Mouse (Mus musculus) adrenal gland, adult (tissue): ENCODE measurements at regions not wholly inside any gene's neighbourhood (a gene's known extent, or its start where the extent isn't known, plus 50 kb on each side); places are given as distances from the start of the nearest gene placed in this dataset.

Source experiments
- DNase-seq, 2 experiments: peaks; one replicate each; pipeline ENCODE4 v3.0.0; 2022 to 2023; ENCODE audit warnings: low spot score in 1 of 2; ENCODE audit not compliant: inconsistent age in 2 of 2

DNA sequence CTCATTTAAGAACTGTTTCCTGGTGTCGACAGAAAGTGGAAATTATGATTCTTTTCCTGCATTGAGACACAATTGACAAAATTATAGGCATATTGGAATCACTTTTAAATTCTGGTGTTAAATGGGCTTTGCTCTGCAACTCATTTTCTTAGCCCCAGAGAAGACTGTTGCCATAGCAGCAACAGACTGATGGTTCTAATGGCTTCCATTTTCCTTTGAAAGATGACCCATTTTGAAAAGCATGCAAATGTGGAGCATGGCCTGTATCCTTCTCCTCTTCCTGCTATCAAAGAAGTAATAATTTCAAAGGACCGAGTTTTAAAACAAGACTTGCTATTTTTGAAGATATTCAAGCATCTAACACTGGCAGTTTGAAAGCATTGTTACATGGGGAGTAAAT, 494.9 kb upstream of the Intu start:
- no peak for DNase-seq

DNA sequence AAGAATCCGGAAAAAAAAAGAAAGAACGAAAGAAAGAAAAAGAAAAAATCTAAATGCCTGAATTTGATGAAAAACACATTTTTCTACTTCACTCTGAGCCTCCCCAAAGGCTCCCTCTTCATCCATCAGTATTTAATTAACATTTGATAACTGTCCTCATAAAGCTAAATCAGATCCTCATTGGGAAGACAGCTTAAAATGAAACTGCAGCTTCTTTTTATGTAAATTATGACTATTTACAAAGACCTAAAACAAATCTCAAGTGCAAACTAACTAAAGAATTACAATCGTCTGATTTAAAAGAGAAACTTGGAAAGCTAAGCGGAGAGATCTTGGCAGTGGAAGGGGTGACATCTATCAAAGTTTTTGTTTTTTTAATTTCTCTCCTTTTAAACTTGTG, 481.4 kb upstream of the Intu start:
- DNase-seq: no peak

DNA sequence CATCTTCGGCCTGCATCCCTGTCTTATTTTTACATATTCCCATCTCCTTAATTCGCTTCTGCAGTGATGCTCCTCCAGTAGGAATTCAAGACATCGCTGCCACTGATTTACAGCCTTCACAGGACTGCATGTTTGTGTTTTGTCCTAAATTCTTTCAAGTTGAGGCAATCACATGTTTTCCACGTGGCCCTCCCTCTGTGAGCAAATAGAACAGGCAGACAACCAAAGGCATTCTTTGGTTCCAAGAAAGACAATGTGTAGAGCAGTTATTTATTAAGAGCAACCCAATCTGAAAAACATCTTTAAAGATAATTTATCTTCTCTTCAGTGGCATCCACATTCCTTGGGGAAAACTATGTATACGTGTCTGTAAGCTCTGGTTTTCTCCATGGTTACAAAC, 472.8 kb upstream of the Intu start:
- DNase-seq: no peak

DNA sequence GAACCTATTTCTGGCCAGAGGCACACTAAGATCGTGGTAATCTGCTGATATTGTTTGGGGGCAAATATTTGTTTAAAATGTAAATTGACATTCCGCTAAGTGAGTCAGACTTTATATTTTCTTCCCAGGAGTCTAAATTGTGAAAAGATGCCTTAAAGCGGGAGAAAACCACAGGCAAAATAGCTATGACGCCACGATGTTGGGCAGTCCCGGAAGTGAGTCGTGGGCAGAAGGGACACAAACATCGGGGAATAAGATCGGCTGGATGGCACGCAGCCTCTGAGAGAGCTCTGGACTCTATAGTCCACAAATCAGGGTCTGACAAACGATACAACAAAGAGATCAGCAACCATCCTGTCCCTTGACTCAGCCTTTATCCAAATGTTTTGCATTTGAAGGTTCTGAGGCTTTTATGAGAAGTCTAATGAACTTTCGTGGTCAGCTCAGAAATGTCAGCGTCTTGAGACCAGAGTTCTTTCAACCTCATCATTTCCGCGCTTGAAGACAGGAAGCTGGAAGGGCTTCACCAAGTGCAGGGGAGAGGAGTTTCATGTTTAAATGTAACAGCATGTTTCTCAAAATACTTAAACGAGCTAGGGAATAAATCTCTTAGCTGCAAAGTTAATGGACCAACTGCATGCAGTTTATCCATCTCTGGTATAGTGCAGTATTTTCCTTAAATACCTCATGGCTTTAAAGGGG, 472.2 kb upstream of the Intu start:
- no peak for DNase-seq

DNA sequence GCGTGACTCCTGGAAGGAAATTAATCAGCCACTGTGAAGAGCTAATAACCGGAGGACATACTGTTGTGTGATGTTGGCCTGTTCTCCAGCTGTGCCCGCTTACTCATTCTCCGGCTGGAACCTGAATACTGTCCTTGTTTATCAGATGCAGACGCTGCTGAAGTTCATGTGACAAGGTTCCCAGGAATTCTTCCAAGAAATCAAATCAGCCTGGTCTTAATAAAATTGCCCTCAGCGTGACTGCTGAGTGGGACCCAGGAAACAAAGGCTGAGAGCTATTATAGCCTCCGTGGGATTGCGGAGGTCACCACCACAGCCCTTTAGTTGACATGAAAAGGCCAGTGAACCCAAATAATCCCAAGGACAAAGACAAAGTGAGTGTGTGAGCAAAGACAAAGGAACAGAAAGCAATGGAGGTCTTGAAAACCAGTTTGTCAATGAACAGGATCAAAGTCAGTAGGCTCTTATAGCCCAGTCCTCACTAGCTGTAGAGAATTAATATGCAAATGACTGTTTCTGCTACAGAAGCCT, 460.9 kb upstream of the Intu start:
- no peak for DNase-seq

DNA sequence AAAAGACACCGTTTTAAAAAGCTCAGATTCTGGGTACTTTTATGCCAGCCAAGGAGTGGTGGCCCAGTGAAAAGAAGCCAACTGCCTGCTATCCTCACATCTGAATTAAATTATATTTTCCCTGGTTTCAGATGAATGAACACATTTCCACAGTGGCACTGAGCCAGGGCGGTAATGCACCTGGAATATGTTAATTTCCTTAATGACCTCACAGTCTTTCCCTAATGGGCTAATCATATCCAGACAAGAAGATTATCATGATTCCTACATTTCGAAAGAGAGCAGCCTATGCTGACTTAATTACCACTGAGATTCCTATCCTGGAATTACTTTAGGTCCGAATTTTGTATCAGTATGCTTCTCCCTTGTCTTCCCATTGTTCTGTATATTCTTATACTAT, 454.3 kb upstream of the Intu start:
- DNase-seq: no peak

DNA sequence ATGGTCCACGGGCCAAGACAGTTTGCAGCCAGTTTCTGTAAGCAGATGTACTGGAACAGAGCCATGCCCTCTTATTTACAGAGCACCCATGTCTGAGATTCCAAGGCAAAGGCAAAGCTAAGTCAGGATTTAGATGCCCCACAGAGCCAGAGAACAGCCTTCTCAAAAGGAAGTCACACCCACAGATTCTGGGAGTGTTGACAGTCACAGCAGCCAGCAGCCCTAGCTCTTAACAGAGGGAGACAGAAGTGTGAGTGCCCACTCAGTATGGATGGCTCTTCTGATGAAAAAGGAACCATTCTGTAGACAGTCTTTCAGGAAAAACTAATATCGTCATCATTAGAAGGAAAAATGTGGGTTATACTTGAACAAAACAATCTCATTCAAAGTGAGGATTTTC, 446.0 kb upstream of the Intu start:
- no peak for DNase-seq

DNA sequence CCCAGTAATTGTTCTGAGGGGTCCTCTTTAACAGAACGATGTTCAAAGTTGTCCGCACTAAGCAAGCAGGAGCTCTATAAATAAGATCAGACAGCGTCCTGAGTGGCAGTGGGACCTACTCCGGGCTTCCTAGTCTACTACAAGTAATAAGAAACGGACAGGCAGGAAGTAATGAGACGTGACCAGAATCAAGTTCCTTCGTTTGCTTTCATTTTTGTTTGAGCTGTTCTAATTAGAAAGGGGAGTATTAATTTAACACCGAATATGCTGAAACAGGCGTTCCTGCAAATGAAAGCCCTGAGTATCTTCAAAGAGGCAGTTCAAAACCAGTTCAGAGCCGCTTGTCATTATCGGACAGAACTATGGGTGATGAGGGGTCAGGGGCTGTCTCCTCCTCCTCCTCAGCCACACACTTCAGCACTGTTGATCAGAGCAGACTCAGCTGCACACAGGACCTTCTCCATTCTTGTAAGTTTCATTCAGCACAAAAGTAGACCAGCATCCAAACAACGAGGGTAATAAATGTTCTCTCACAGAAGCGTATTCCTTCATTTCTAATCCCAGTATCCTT, 439.2 kb upstream of the Intu start:
- no peak for DNase-seq

DNA sequence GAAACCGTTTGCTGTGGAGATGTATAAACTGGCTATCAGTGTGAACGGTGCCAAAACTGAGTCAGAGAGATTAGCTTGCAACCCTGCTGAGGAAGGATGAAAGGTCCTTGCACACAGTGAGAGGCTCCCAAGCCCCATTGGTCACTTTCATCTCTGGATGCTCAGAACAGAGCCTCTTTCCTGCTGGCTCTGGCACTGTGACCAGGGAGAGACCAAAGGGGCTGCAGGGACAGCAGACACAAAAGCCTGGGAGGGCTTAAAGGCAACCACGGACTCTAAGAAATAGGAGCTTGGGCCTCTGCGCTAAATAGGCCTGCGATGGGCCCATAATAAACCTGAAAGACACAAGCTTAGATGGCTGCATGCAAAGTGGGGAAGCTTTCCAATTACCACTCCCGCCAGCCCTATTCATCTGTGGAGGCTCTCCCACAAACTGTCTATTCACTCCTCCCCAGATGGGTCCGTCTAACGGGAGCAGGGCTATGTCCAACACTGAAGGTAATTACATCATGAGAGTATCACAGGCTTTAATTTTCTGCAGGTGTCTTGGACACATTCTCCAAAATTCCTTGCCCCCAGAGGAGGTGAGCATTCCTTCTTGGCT, 438.2 kb upstream of the Intu start:
- no peak for DNase-seq

DNA sequence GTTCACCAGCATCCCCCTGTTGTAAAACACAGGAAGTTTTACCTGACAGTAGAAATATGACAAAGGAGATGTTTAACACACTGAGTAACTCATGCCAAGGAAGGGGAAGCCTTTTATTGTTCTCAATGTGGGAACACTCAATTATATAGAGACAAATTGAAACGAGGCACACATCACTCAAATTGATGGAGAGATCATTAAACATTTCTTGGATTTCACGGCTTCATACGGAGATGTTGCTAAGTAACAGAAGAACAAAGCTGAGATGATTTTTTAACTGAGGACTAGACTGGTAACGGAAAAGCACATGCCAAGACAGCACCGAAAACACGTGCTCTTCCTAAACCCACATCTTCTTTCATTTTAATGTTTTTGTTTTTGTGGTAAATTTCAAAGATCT, 437.0 kb upstream of the Intu start:
- no peak for DNase-seq

DNA sequence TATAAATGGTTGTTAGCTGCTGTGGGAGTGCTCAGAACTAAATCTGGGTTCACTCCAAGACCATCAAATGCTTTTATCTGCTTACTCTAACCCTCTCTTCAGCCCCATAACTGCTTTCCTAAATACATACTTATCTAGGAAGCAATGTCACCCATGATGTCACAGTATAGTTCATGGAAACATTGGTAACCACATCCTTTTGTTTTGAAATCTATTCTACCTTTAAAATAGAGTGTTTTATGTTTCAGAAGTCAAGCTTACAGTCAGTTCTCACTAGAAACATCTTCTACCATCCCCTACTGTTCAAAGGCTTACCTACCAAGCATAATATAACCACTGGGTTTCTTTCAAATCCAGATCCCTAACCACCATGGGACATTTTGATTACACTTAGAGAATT, 436.4 kb upstream of the Intu start:
- no peak for DNase-seq

DNA sequence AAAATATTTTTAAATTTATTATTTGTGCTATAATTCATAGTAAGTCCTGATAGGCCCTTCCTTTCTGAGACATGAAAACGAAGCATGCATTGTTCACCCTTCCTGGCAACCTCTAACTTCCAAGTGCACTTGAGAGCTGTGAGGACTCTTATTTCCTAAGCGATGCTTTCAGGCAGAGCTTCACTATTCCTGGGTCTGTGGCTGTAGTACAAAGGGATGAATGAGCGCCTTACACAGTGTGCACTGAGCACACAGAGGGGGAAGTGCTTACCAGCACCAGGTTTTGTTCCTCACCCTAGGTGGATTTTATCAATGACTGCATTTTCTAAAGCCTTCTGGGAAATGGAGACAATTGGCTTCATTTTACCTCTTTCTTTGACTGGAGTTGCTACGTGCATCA, 428.4 kb upstream of the Intu start:
- no peak for DNase-seq

DNA sequence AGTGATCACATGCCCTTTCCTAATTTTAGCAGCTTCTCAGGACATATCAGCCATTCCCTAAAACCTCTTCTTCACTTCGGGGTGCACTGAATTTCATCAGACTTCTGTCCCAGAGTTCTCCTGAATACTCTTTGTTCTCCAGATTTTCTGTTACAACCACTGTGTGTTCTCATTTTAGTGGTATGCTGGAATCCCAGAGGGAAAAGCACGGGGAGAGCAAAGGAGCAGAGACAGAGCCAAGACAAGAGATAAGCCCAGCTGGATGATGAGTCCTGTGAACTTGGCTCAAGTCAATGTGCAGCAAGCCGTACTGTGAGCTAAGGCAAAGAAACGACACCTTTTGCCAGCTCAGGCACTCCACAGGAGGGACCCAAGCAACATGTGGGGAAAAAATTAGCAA, 416.3 kb upstream of the Intu start:
- no peak for DNase-seq

DNA sequence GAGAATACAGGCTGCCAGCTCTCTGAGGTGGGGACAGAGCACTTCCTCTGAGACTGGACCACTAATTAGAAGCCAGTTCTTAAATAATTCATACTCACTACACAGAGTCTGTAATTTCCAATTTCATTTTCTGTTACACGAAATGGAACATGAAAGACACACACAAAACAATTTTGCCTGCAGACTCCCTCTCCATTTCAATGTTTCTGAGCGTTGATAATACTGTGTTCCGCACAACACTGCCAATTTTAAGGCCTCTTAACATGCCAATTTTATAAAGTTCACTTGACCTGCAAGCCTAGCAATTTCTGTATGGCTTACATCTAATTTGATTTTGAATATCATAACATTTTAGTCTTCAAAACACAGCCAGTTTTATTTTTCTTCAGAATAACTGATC, 412.5 kb upstream of the Intu start:
- no peak for DNase-seq

DNA sequence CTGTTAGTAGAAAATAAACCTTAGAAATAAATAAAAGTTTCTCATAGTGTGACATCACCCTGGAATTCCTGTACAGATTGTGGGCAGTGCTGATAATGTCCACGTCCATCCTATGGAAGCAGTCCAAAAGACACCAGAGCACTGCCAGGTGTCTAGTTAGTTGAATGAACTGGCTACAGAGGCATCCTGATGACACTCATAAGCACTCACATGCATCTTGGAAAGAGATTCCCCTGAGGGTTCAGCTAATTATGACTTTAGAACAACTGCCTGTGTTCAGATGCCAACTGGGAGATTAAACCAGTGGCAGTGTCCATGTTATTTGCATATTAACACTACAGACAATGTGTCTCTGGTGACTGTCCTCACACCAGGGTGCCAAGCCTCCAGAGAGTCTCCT, 411.6 kb upstream of the Intu start:
- DNase-seq: no peak

DNA sequence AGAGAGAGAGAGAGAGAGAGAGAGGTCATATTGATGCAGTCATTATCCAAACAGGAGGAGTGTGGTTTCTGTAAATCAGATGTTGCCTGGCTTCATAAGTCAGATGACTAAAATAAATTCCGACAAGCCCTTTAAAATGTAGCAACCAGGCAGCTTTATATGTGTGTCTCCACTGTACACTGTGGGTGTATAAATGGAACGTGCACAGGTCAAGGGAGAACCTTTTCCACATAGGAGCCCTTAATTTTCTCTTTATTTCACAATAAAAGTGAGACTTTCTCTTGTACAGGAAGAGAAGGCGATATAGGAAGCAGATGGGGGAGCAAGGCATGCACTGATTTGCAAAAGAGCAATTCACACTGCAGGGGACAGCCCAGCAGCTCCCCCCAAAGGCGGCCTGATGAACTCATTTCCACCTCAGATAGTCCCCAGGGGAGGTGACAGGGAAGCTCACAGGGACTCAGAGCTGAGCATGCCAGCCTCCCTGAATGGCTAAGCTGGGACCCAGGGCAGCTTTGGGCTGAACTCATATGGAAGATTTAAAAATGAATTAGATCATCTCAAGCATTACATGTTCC, 410.7 kb upstream of the Intu start:
- DNase-seq: peak in 1 of 2 experiments; percentile 38

DNA sequence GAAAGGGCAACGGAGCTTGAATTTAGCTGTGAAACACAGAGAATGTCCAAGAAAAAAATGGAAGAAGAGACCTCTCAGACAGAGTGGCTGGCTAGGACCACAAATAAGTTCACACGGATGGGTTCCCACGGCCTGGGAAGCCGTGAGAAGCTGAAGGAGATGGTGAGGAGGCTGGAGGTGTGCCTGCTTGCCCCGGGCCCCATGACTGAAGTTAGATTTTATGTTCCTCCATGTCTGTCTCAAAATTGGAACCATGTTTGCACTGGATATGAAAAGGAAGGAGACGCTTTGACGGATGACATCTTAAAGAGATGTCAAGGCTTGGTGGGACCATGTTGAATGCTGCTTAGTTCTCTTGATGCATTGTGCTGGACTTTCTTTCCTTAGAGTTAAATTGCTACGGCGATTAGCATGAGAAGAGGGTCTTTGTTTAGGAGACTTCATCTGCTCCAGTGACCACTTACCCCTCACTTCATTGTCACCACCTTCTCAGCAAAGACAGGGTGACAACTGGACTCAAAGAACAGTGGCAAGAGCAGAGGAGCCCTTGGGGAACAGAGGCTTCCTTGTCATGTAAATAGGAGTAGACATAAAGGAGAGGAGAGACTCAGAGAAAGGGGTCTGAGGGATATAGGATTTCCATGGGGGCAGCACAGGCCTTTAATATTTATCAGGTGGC, 407.4 kb upstream of the Intu start:
- no peak for DNase-seq

DNA sequence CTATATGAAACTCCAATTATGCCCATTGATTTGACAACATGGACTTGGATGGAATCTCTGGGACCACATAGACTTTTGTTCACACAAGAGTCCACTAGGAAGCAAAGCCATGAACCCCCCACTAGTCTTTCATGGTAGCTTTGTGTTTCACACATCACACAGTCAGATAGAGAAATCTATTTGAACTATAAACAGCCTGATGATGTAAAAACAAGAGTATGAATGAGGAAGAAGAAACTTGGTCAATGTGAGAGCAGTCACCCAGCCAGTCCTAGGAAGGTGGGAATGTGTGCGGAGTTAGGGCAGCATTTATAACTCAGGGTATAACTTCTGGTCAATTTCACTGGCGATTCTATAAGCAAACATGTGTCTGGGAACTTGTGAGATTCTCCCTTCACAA, 404.2 kb upstream of the Intu start:
- DNase-seq: no peak

DNA sequence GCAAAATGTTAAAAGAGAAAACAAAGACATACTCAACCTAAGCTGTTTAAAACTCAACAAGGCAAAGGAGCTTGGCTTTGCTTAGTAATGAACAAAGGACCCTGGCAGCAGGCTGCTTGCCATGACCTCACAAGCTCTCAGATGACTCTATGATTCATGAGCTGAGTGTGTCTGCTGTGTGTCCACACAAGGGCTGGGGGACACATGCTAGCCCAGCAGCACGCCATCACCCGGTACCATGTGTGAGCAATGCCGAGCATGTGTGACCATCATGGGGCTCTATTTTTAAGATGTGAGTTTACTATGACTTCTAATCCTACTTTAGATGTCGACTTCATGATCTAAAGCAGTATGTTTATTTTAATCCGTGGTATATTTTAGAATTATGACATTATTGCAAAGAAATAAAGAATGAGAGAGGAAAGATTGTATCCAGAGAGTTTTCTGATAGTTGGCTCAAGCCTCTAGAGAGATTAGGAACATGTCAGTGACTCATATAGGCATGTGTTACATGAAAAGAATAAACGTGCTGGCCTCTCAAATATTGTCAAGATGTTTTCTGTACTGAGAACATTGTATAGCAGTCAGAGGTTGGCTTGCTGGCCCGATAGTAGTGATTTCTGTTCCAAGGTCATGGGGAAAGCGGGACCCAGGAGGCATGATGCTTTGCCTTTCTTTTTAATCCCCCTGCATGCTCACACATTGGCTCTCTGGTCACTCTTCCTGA, 400.1 kb upstream of the Intu start:
- DNase-seq: peak in 1 of 2 experiments; percentile 37

DNA sequence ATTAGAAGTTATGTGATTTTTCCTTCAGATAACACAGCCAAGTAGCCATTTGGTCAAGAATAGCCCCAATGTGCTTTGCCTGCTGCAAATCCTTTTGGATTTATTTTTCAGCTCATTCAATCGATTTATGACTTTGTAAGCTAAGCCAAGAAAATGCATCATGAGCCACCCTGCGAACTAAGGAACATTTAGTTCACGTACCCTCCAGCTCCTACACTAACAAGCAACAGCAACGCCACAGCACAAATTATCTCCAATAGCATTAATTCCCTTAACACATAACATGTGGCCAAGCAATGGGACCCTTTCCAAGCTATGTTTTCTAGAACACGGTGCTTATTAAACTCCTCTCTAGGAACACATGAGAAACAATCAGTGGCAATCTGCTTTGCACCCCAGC, 392.4 kb upstream of the Intu start:
- DNase-seq: no peak

DNA sequence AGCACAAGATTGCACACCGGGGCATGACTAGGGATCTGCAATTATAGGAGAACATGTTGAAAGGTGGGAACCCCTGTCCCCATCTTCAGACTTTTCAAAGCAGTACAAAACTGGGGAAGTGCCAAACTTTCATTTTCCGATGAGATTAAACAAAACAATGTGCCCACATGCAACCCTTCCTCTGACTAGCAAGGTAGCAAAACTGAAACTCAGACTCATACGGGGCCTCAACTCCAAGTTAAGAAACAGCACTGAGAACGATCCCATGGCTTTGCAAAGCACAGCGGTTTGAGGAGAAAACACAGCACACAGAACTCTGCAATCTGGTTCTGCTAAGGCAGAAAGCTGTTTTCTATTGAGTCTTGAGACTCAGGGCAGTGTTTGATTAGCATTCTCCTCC, 388.9 kb upstream of the Intu start:
- no peak for DNase-seq
